Mouse (Mus musculus): ENCODE measurements around the gene Zfp609. TPM values are rescaled to one million over a fixed set of nuclear protein-coding genes. Genes with fewer than 3 reads are reported as not detected.

Gene Zfp609
- 10 to 100 TPM; 15.8 to 18.8 (median 17.6) TPM for total RNA-seq (2022)

DNA sequence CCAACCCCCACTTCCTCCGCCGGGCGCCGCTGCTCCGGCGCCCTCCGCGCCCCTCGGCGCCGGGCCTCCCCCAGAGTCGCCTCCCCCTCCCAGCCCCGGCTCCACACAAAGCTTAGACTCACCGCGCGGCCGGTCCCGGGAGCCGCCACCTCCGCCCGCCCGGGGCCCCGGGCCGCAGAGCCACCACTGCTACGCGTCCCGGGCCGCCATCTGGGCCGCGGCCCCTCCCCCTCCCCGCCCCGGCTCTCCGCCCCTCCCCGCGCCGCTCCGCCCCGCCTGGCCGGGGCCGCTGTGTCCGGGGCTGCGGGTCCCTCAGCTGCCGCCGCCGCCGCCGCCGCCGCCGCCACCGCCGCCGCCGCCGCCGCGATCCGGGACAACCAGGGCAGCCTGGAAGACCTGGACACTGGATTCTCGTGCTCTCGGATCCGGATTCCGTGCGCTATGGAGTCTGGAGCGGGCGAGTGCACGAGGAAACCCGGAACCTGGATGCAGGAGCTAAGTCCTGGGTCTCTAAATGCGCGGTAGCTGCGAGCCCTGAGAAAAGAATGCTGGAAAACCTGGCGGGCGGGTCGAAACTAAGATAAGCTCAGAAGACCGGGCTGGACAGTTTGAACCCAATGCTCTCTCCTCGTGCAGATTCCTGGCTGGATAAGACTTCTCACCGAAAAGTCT, at the start of gene Zfp609:
Gene Zfp609 (minus strand): TSS at position 221 of the 672 bp plus-strand sequence.
- DNase-seq (ENCODE audit: low spot score in 2 of 2): peak; percentile 84 to 86

- DNase-seq (ENCODE audit: low spot score in 2 of 2): no peak
Observed at GRCm38 (mm10) chr9:65859656-65860055, 32.3 kb upstream of the Zfp609 start.

DNA sequence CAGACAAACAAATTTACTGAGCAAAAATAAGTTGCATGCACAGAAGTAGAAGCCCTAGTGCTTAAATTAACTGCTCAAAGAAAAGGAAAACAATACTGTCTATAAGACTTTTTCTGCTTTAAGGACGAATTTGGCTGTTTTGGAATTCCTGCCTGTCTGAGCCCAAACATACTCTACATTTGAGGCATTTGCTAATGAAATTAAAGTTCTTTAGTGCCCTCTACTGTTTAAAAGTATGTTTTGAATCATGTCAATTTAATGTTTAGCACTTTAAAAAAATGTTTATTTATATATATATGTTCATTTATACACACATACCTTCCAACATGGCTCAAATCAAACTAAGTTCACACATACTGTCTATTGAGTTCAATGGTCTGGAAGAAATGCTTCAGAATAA, 22.8 kb upstream of the Zfp609 start:
- DNase-seq (ENCODE audit: low spot score in 2 of 2): no peak

- no peak for DNase-seq (ENCODE audit: low spot score in 2 of 2)
Observed at GRCm38 (mm10) chr9:65848154-65848553, 20.8 kb upstream of the Zfp609 start.

DNA sequence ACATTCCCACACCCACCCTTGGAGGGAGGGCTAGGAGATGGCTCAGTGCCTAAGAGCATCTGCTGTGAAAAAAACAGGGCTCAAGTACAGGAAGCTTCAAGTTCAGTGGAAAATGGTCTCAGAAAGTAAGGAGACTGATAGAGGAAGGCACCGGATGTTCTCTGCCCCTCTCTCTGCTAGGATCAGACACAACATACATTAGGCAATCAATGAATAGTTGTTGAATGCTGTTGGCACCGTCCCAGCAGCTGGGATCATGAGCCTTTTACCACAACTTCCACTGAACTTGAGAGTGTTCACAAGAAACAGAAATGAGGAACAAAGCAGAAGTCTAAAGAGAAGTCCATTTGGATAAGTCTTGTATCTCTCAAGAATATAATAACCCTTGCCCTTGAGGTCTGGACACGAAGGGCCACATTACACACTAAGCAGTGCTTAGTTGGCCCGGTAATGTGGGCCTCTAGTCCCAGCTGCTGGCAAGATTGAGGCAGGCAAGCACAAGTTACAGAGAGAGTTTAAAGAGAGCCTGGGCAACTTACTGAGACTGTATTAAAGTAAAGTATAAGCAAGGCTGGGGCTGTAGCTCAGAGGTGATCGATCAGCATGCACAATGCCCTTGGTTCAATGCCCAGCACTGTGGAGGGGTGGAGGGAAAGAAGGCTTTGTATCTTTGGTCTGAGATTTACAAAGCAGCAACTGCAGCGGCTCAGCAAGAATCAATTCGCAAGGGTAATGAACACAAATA, 17.2 kb upstream of the Zfp609 start:
- DNase-seq (ENCODE audit: low spot score in 2 of 2): no peak

DNA sequence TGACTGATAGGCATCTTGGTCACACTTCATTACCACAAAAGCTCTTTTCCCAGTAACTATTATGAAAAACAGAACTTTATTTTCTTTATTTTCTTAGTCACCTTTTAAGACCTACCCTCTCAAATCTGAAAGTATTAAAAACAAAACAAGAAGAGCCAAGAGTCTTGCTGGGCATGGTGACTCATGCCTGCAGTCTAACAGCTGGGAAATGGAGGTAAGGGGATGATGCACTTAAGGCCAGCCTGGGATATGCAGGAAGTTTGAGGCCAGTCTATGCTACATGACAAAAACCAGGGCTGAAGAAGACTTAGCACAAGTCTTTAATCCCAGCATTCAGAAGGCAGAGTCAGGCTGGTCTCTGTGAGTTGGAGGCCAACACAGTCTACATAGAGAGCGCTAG, 12.5 kb upstream of the Zfp609 start:
- DNase-seq (ENCODE audit: low spot score in 2 of 2): no peak

DNA sequence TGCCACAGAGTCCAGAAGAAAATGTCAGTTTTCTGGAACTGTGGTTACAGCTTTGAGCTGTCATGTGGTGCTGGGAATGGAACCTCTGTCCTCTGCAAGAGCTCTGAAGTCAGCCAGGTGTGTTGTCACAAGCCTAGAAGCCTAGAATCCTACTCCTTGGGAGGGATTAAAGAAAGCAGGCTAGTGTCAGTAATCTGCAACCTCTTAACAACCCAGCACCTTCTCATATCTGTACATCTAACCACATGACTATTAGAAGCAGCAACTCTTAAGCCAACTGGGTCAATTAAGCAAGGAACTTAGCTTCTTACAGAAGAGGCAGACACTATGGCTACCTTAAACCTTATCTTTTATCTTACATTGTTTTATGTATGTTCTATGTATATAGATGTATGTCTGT, 9.6 kb upstream of the Zfp609 start:
- no peak for DNase-seq (ENCODE audit: low spot score in 2 of 2)

DNA sequence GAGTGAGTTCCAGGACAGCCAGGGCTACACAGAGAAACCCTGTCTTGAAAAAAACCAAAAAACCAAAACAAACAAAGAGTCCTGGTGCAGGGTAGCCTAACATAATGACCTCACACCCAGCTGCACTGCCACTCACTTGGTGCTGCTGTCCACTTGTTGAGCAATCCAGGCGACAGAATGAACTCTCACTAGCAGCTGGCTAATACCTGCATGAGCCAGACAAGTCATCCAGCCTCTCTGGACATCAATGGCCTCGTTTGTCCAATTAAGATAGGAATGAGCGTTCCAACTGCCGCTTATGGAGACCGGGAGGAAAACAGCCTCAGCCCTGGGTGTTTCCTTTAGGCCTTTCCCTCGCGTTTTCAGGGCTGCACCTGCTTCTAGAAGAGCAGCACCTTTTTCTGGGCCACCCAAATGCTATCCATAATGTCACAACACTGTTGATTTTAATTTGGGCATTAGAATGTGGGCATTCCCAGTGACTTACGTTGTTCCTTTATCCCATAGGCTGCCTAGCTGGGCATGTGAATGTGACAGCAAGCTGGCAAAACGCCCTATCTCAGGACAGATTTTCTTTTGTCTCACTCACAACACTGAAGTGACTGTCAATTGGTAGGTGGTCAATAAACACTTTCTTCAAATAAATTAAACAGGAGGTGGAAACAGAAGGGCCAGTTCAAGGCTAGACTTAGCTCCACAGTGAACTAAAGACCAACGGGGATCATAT, 7.4 kb upstream of the Zfp609 start:
- no peak for DNase-seq (ENCODE audit: low spot score in 2 of 2)

- DNase-seq (ENCODE audit: low spot score in 2 of 2): no peak
Observed at GRCm38 (mm10) chr9:65833640-65834039, 6.3 kb upstream of the Zfp609 start.

DNA sequence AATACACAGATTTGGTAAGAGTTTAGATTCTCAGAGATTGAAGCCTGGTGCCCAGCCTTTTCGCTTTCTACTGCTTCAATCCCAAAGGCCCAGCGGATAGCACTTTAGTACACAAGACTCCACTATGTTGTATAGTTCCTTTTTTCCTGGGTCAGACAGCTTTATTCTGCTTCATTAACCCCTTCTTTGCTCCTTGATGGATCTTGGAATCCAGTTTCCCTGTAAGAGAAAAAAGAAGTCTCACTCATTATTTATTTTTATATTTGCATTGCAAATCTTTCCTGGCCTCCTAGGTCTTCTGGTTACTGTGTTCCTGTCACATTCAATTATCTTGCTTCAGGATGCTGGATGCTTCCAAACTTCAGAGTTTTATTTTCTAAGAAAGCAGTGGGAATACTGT, 5.9 kb upstream of the Zfp609 start:
- DNase-seq (ENCODE audit: low spot score in 2 of 2): no peak

- DNase-seq (ENCODE audit: low spot score in 2 of 2): no peak
Observed at GRCm38 (mm10) chr9:65832041-65832440, 4.7 kb upstream of the Zfp609 start.

- DNase-seq (ENCODE audit: low spot score in 2 of 2): no peak
Observed at GRCm38 (mm10) chr9:65831164-65831563, 3.8 kb upstream of the Zfp609 start.

- no peak for DNase-seq (ENCODE audit: low spot score in 2 of 2)
Observed at GRCm38 (mm10) chr9:65830255-65830654, 2.9 kb upstream of the Zfp609 start.

DNA sequence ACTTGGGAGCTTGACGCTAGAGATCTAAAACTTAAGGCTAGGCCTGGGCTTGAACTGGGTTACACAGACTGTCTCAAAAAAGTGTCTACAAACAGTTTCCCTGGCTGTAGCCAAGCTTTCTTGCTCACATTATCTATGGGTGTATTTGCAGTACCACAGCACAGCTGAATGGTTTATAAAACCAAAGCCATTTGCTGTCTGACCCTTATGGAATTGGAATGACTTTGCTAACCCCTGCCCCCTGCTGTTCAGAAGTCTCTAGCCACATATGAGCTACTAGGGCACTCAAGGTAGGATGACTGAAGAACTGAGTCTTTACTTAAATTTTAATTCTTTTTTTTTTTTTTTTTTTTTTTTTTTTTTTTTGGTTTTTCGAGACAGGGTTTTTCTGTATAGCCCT, 2.0 kb upstream of the Zfp609 start:
- DNase-seq (ENCODE audit: low spot score in 2 of 2): peak in 1 of 2 experiments; percentile 24

GRCm38 (mm10) chr9:65828511-65828910, 1.1 kb upstream of the Zfp609 start:
- DNase-seq (ENCODE audit: low spot score in 2 of 2): no peak

- DNase-seq (ENCODE audit: low spot score in 2 of 2): no peak
Observed at GRCm38 (mm10) chr9:65828016-65828403, 646 bp upstream of the Zfp609 start.

- DNase-seq (ENCODE audit: low spot score in 2 of 2): peak; percentile 8 to 16
Observed at GRCm38 (mm10) chr9:65826588-65827343, 598 bp downstream of the Zfp609 start.

- no peak for DNase-seq (ENCODE audit: low spot score in 2 of 2)
Observed at GRCm38 (mm10) chr9:65826226-65826587, 1.2 kb downstream of the Zfp609 start.

- DNase-seq (ENCODE audit: low spot score in 2 of 2): no peak
Observed at GRCm38 (mm10) chr9:65823716-65824462, 3.5 kb downstream of the Zfp609 start.

DNA sequence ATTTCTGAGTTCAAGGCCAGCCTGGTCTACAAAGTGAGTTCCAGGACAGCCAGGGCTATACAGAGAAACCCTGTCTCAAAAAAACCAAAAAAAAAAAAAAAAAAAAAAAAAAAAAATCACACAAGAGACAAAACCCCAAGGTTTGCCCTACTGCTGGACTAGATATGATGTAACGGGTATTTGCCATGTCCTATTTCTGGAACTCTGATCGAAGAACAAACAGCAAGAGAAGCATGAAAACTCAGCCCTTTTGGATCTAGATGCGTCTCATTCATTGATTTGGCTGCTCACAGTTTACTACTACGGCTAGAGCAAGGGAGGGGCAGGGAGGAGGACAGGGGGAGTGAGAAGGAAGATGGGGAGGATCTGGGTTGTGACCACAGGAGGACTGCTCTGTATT, 5.4 kb downstream of the Zfp609 start:
- DNase-seq (ENCODE audit: low spot score in 2 of 2): no peak

- DNase-seq (ENCODE audit: low spot score in 2 of 2): no peak
Observed at GRCm38 (mm10) chr9:65820301-65820700, 7.1 kb downstream of the Zfp609 start.
